In genomic region chr11:117918541-117918940, GRCm38 (mm10) we compare ENCODE assay signal across 25 mouse cellular contexts. TPM values are rescaled to one million over a fixed set of nuclear protein-coding genes. Genes with fewer than 3 reads are reported as not detected.
"Had no signal": no experiment of that assay in that cellular context is flagged by ENCODE, and none has a peak within 500 bp of the region (broad histone marks: within the 10 kb centered on the region; RNA-seq: fewer than 3 reads in every experiment).

No protein-coding gene starts in this region.

- H3K4me2 ChIP-seq: limb, embryonic 12.5 days; limb, embryonic 15.5 days; liver, embryonic 11.5 days; lung, embryonic 14.5 days; midbrain, embryonic 13.5 days had no signal

- DNase-seq: layer of hippocampus, postnatal 36 days; liver, postnatal 0 days; lung, embryonic 14.5 days; right cerebral cortex, adult 18-20 months; right cerebral cortex, postnatal 25 days; thymus, adult 18-20 months; thymus, postnatal 36 days had no signal

- H3K9me3 ChIP-seq: limb, embryonic 15.5 days had no signal

- ATAC-seq: intestine, postnatal 0 days; liver, postnatal 0 days; midbrain, embryonic 13.5 days had no signal

- H3K4me1 ChIP-seq: limb, embryonic 12.5 days had no signal

- H3K27me3 ChIP-seq: limb, embryonic 15.5 days; midbrain, embryonic 13.5 days had no signal

- H3K27ac ChIP-seq: kidney, postnatal 0 days; left cerebral cortex, adult 2 months; limb, embryonic 12.5 days; limb, embryonic 15.5 days; liver, embryonic 14.5 days; macrophage; midbrain, embryonic 13.5 days had no signal

- H3K9ac ChIP-seq: limb, embryonic 12.5 days; limb, embryonic 15.5 days; liver, embryonic 14.5 days; liver, postnatal 0 days; lung, embryonic 14.5 days; midbrain, embryonic 13.5 days had no signal

- H3K36me3 ChIP-seq: limb, embryonic 12.5 days; limb, embryonic 15.5 days; midbrain, embryonic 13.5 days had no signal

- H3K4me3 ChIP-seq: left cerebral cortex, adult 2 months; limb, embryonic 12.5 days; limb, embryonic 15.5 days; midbrain, embryonic 13.5 days had no signal

RNA-seq across cellular contexts. Expression of gene Tmem235, which starts 58.0 kb away (rescaled TPM):
- total RNA-seq: left cerebral cortex, postnatal 36 days; megakaryocyte, adult 5-6 weeks had no signal
- polyA plus RNA-seq: intestine, embryonic 14.5 days; intestine, postnatal 0 days; kidney, embryonic 14.5 days; kidney, postnatal 0 days; limb, embryonic 12.5 days; limb, embryonic 15.5 days; liver, embryonic 11.5 days; liver, embryonic 14.5 days; liver, postnatal 0 days; lung, embryonic 14.5 days; lung, postnatal 0 days; macrophage; midbrain, embryonic 13.5 days; midbrain, postnatal 0 days; neural tube, embryonic 11.5 days; stomach, embryonic 16.5 days; urinary bladder, adult 2 months had no signal
